Mouse (Mus musculus): ENCODE data around the gene Dock2. TPM values are rescaled to one million over a fixed set of nuclear protein-coding genes. Genes with fewer than 3 reads are reported as not detected.

Dock2 gene
- polyA plus RNA-seq, 1 experiment from 2014 or later, result 3.3 TPM

DNA sequence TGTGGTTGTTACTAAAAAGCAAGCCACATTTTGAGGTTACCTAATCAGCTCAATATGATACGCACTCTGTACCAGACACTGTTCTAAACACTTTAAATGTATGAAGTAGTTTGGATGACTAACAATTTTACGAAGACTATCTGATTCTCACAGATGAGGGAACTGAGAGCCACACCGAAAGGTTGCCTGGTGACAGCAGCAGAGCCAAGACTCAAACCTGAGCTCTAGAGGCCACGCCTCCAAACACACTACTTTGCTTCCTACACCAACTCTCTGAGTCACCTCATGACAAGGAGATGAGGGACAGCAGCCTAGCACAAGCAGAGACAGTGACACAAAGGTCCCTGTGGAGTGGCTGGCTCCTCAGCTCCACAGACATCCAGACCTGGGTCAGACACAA lies 411.5 kb downstream of the Dock2 start:
- ATAC-seq (ENCODE audit: low read depth), result no peak
- Histone ChIP-seq H3K27me3 (replicated peaks; ENCODE audit: control insufficient read depth, insufficient read depth, low read length) (no peaks in the 10 kb centered on the region), H3K4me1 (ENCODE audit: control insufficient read depth, insufficient read depth, low read length) (no peaks in the 10 kb centered on the region), H3K4me3 (ENCODE audit: low read depth, low read length) (no peak overlapping the region), H3K36me3 (ENCODE audit: control insufficient read depth, insufficient read depth, low read length) (no peaks in the 10 kb centered on the region), H3K27ac (replicated peaks; ENCODE audit: low read depth, low read length) (no peak overlapping the region), H3K9me3 (ENCODE audit: control insufficient read depth, low read length) (no peaks in the 10 kb centered on the region), H3K4me2 (ENCODE audit: low read depth, low read length) (no peak overlapping the region), H3K9ac (ENCODE audit: low read depth, low read length) (no peak overlapping the region)
- DNase-seq (ENCODE audit: low spot score), result no peak
- WGBS, result 72% methylated on average over 4 of the region's 4 CpGs

GRCm38 (mm10) chr11:34356109-34356508 lies 427.6 kb downstream of the Dock2 start:
- Histone ChIP-seq H3K4me3 (ENCODE audit: low read depth, low read length) (no peak overlapping the region), H3K27me3 (replicated peaks; ENCODE audit: control insufficient read depth, insufficient read depth, low read length) (no peaks in the 10 kb centered on the region), H3K4me1 (ENCODE audit: control insufficient read depth, insufficient read depth, low read length) (no peaks in the 10 kb centered on the region), H3K36me3 (ENCODE audit: control insufficient read depth, insufficient read depth, low read length) (no peaks in the 10 kb centered on the region), H3K4me2 (ENCODE audit: low read depth, low read length) (no peak overlapping the region), H3K9me3 (ENCODE audit: control insufficient read depth, low read length) (no peaks in the 10 kb centered on the region), H3K27ac (replicated peaks; ENCODE audit: low read depth, low read length) (no peak overlapping the region), H3K9ac (ENCODE audit: low read depth, low read length) (no peak overlapping the region)
- 48% methylated on average over 2 of the region's 2 CpGs for WGBS
- no peak for ATAC-seq (ENCODE audit: low read depth)
- DNase-seq (ENCODE audit: low spot score), result no peak

GRCm38 (mm10) chr11:34355406-34355805 lies 428.3 kb downstream of the Dock2 start:
- Histone ChIP-seq H3K9me3 (ENCODE audit: control insufficient read depth, low read length) (no peaks in the 10 kb centered on the region), H3K9ac (ENCODE audit: low read depth, low read length) (no peak overlapping the region), H3K27ac (replicated peaks; ENCODE audit: low read depth, low read length) (no peak overlapping the region), H3K36me3 (ENCODE audit: control insufficient read depth, insufficient read depth, low read length) (no peaks in the 10 kb centered on the region), H3K4me3 (ENCODE audit: low read depth, low read length) (no peak overlapping the region), H3K4me2 (ENCODE audit: low read depth, low read length) (no peak overlapping the region), H3K4me1 (ENCODE audit: control insufficient read depth, insufficient read depth, low read length) (no peaks in the 10 kb centered on the region), H3K27me3 (replicated peaks; ENCODE audit: control insufficient read depth, insufficient read depth, low read length) (no peaks in the 10 kb centered on the region)
- DNase-seq (ENCODE audit: low spot score), result no peak
- no peak for ATAC-seq (ENCODE audit: low read depth)
- WGBS, result 64% methylated on average over 12 of the region's 12 CpGs

GRCm38 (mm10) chr11:34349453-34350056 lies 434.1 kb downstream of the Dock2 start:
- Histone ChIP-seq H3K4me2 (ENCODE audit: low read depth, low read length) (no peak overlapping the region; the same call in 1 of the 2 replicates), H3K27me3 (replicated peaks; ENCODE audit: control insufficient read depth, insufficient read depth, low read length) (no peaks in the 10 kb centered on the region), H3K9me3 (ENCODE audit: control insufficient read depth, low read length) (no peaks in the 10 kb centered on the region), H3K36me3 (ENCODE audit: control insufficient read depth, insufficient read depth, low read length) (no peaks in the 10 kb centered on the region), H3K27ac (replicated peaks; ENCODE audit: low read depth, low read length) (no peak overlapping the region), H3K9ac (ENCODE audit: low read depth, low read length) (no peak overlapping the region), H3K4me1 (ENCODE audit: control insufficient read depth, insufficient read depth, low read length) (peaks cover 16% of the 10 kb centered on the region), H3K4me3 (ENCODE audit: low read depth, low read length) (no peak overlapping the region)
- DNase-seq (ENCODE audit: low spot score) (no peak), ATAC-seq (ENCODE audit: low read depth) (0 out of 2 replicates have a peak, but pooled peaks have one; percentile 16)
- 59% methylated on average over 10 of the region's 10 CpGs for WGBS

DNA sequence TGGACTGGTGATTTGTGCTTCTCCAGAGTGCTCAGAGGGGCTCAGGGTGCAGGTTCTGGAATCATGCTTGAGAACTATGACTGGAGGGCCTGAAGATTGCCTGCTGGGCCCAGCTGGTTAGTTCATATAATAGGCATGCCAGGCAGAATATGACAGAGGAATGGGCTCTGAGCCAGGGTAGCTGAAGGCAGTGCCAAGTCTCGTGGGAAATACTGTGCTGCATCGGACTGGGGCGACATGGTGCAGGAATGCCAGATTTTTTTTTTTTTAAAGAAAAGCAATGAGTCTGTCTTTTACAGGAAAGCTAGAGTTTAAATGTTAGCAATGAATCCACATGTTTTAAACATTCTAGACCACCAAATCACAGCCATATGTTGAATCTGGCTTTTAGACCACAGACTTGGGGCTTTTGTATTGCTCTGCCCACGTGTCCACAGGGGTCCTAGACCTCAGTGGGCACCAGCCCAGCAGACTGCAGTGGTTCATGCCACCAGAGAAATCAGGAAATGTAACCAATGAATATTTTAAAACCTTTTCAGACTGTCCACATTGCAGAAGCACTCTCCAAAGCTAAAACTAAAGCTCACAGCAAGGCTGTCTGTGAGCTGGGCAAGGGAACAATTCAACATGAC lies 435.3 kb downstream of the Dock2 start:
- H3K9me3 ChIP-seq (ENCODE audit: control insufficient read depth, low read length), result no peaks in the 10 kb centered on the region
- ATAC-seq (ENCODE audit: low read depth) (peak; percentile 84), DNase-seq (ENCODE audit: low spot score) (peak; percentile 84)

GRCm38 (mm10) chr11:34344310-34344709 lies 439.4 kb downstream of the Dock2 start:
- Histone ChIP-seq H3K9ac (ENCODE audit: low read depth, low read length) (no peak overlapping the region), H3K9me3 (ENCODE audit: control insufficient read depth, low read length) (no peaks in the 10 kb centered on the region), H3K27ac (replicated peaks; ENCODE audit: low read depth, low read length) (no peak overlapping the region), H3K36me3 (ENCODE audit: control insufficient read depth, insufficient read depth, low read length) (no peaks in the 10 kb centered on the region), H3K27me3 (replicated peaks; ENCODE audit: control insufficient read depth, insufficient read depth, low read length) (no peaks in the 10 kb centered on the region), H3K4me2 (ENCODE audit: low read depth, low read length) (no peak overlapping the region), H3K4me1 (ENCODE audit: control insufficient read depth, insufficient read depth, low read length) (peaks cover 23% of the 10 kb centered on the region), H3K4me3 (ENCODE audit: low read depth, low read length) (no peak overlapping the region)
- peak; percentile 42 for DNase-seq (ENCODE audit: low spot score)
- peak; percentile 23; the same call in 1 of the 2 replicates for ATAC-seq (ENCODE audit: low read depth)
- 24% methylated on average over 5 of the region's 5 CpGs for WGBS

More for the DNA sequence above, 435.3 kb downstream of the Dock2 start:
- H3K36me3 ChIP-seq (ENCODE audit: control insufficient read depth, insufficient read depth, low read length), result no peaks in the 10 kb centered on the region
- WGBS, result 7% methylated on average over 4 of the region's 4 CpGs
- no peak overlapping the region for H3K4me2 ChIP-seq (ENCODE audit: low read depth, low read length)
- no peaks in the 10 kb centered on the region for H3K27me3 ChIP-seq (replicated peaks; ENCODE audit: control insufficient read depth, insufficient read depth, low read length)
- H3K4me3 ChIP-seq (ENCODE audit: low read depth, low read length), result no peak overlapping the region
- peak overlapping the region; percentile 67 for H3K27ac ChIP-seq (replicated peaks; ENCODE audit: low read depth, low read length)
- H3K9ac ChIP-seq (ENCODE audit: low read depth, low read length), result no peak overlapping the region
- H3K4me1 ChIP-seq (ENCODE audit: control insufficient read depth, insufficient read depth, low read length), result peaks cover 24% of the 10 kb centered on the region

GRCm38 (mm10) chr11:34343742-34344307 lies 439.9 kb downstream of the Dock2 start:
- 60% methylated on average over 4 of the region's 4 CpGs for WGBS
- Histone ChIP-seq H3K4me1 (ENCODE audit: control insufficient read depth, insufficient read depth, low read length) (peaks cover 19% of the 10 kb centered on the region), H3K4me2 (ENCODE audit: low read depth, low read length) (no peak overlapping the region), H3K9me3 (ENCODE audit: control insufficient read depth, low read length) (no peaks in the 10 kb centered on the region), H3K36me3 (ENCODE audit: control insufficient read depth, insufficient read depth, low read length) (no peaks in the 10 kb centered on the region), H3K27me3 (replicated peaks; ENCODE audit: control insufficient read depth, insufficient read depth, low read length) (no peaks in the 10 kb centered on the region), H3K9ac (ENCODE audit: low read depth, low read length) (no peak overlapping the region), H3K4me3 (ENCODE audit: low read depth, low read length) (no peak overlapping the region), H3K27ac (replicated peaks; ENCODE audit: low read depth, low read length) (no peak overlapping the region)
- DNase-seq (ENCODE audit: low spot score), result no peak
- ATAC-seq (ENCODE audit: low read depth), result no peak

DNA sequence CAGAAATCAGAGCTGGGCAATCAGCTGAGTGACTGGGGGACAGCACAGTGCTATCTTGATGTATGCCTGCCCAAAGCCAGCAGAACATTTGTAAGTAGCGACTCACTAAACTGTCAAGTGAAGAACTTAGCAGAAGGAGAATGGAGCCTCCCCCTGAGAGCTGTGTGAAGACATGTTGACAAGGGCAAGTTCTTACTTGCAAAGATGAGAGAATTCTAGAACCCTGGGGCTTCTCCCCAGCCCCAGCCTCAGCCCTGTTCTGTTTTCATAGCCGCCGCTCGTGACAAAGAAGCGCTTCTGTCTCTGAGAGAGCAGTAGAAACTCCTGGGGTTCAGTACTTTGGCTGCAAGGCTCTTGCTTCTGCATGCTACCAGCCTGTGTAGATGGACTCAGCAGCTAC lies 444.0 kb downstream of the Dock2 start:
- 59% methylated on average over 5 of the region's 5 CpGs for WGBS
- no peak overlapping the region for H3K27ac ChIP-seq (replicated peaks; ENCODE audit: low read depth, low read length)
- no peaks in the 10 kb centered on the region for H3K36me3 ChIP-seq (ENCODE audit: control insufficient read depth, insufficient read depth, low read length)
- H3K4me1 ChIP-seq (ENCODE audit: control insufficient read depth, insufficient read depth, low read length), result peaks cover 14% of the 10 kb centered on the region; the same call in 1 of the 2 replicates
- H3K4me3 ChIP-seq (ENCODE audit: low read depth, low read length), result no peak overlapping the region
- peak; percentile 27; the same call in 1 of the 2 replicates for ATAC-seq (ENCODE audit: low read depth)
- peak; percentile 51 for DNase-seq (ENCODE audit: low spot score)
- H3K9me3 ChIP-seq (ENCODE audit: control insufficient read depth, low read length), result no peaks in the 10 kb centered on the region
- H3K27me3 ChIP-seq (replicated peaks; ENCODE audit: control insufficient read depth, insufficient read depth, low read length), result no peaks in the 10 kb centered on the region
- H3K4me2 ChIP-seq (ENCODE audit: low read depth, low read length), result no peak overlapping the region
- no peak overlapping the region for H3K9ac ChIP-seq (ENCODE audit: low read depth, low read length)
